Mouse (Mus musculus) lung, embryonic 16.5 days (tissue): ENCODE measurements around the gene Tnfsf11. TPM values are rescaled to one million over a fixed set of nuclear protein-coding genes. Genes with fewer than 3 reads are reported as not detected.
A peak's percentile ranks its signal among the peaks of the same experiment; 100 is the strongest.

Experiments
- ATAC-seq: fragments of 200-750 bp; cut with Nextera tagmentation; 2 replicates; pipeline ENCODE4 v1.8.0; 2017; ENCODE audit warnings: low read depth, mild to moderate bottlenecking, moderate library complexity
- H3K27ac ChIP-seq: fragments of 300-500 bp; sonication (generic); 2 replicates; pipeline ENCODE4 v1.5.1; 2014; ENCODE audit warnings: mild to moderate bottlenecking, control low read depth, low read length
- H3K27me3 ChIP-seq: fragments of 300-500 bp; sonication (generic); 2 replicates; pipeline ENCODE4 v1.6.1; 2014; ENCODE audit warnings: low read depth, low read length, mixed read lengths; ENCODE audit not compliant: control insufficient read depth, insufficient read depth
- H3K36me3 ChIP-seq: fragments of 300-500 bp; sonication (generic); 2 replicates; pipeline ENCODE4 v1.6.1; 2014; ENCODE audit warnings: low read length; ENCODE audit not compliant: control insufficient read depth, insufficient read depth
- H3K4me1 ChIP-seq: fragments of 300-500 bp; sonication (generic); replicated peaks from 2 replicates; pipeline ENCODE4 v1.6.1; 2014; ENCODE audit warnings: low read length, mixed read lengths; ENCODE audit not compliant: control insufficient read depth, insufficient read depth
- H3K4me2 ChIP-seq: fragments of 300-500 bp; sonication (generic); 2 replicates; pipeline ENCODE4 v1.6.1; 2014; ENCODE audit warnings: low read depth, low read length, control low read depth
- H3K4me3 ChIP-seq: fragments of 300-500 bp; sonication (generic); 2 replicates; pipeline ENCODE4 v1.5.1; 2014; ENCODE audit warnings: mild to moderate bottlenecking, low read length, control low read depth
- H3K9ac ChIP-seq: fragments of 300-500 bp; sonication (generic); 2 replicates; pipeline ENCODE4 v1.6.1; 2014; ENCODE audit warnings: low read length, control low read depth
- H3K9me3 ChIP-seq: fragments of 300-500 bp; sonication (generic); 2 replicates; pipeline ENCODE4 v1.6.1; 2016; ENCODE audit warnings: low read length; ENCODE audit not compliant: control insufficient read depth
- WGBS: fragments of 180-500 bp; shearing (Covaris S2); extraction: QIAGEN DNeasy Blood & Tissue Kit; methylation state at CpG from one replicate; pipeline ENCODE4 v1.1.7; 2014; 5-methylcytosine and 5-hydroxymethylcytosine counted together
- microRNA-seq: library from miRNA; unstranded; fragments of <30 nt; microRNA quantifications from one replicate; pipeline ENCODE4, GENCODE M21; 2016
- polyA plus RNA-seq: library from polyadenylated mRNA; unstranded; fragments of >200 nt; fragmentation: Nextera tagmentation; extraction: Ambion mirVana; gene quantifications from 2 replicates; pipeline ENCODE4 v1.2.1, GENCODE M21; 2015

Gene Tnfsf11
- polyA plus RNA-seq, 1 experiment from 2014 or later, result 0.45 TPM

DNA sequence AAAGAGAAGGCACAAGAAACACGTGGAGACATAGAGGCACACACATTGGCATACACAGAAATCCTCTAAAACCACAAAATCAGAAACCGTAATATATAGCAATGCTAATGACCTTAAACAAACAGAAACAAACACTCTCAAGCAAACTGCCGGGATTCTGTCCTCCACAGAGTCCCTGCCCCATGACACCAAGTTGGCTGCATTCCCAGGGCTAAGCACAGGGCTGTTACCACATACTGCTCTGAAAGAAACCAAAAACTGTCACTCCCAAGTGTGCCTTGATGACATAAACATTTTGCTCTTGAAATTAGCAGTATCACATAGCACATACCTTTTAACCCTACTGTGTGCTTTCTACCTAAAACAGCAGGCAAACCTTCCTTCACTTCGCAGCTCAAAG is 71.7 kb downstream of the Tnfsf11 start:
- Histone ChIP-seq H3K4me1 (peaks cover 3% of the 10 kb centered on the region; the same call in 1 of the 2 replicates), H3K27ac (no peak overlapping the region), H3K36me3 (no peaks in the 10 kb centered on the region), H3K9me3 (no peaks in the 10 kb centered on the region), H3K9ac (no peak overlapping the region), H3K27me3 (no peaks in the 10 kb centered on the region), H3K4me2 (no peak overlapping the region), H3K4me3 (no peak overlapping the region)
- WGBS, result 40% methylated on average over 4 of the region's 4 CpGs
- ATAC-seq, result peak; percentile 92

DNA sequence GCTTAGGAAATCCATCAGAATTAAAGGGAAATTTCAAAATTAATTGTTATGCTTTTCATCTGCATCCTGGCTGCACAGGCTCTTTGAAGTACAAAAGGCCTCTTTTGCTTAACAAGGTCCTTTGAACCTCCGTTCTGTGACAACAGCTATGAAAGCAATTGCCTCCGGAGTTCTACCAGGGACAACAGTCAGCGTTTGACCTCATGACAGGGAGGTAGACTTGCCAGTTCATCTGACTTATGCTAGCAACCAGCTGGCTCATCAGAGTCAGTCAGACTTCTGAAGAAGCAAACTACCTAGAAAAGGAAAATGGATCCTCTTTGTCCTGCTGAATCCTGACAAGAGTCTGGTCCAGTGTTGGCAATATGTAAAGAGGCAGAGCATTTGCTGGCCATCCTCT is 72.5 kb downstream of the Tnfsf11 start:
- H3K4me1 ChIP-seq, result peaks cover 3% of the 10 kb centered on the region; the same call in 1 of the 2 replicates
- no peak overlapping the region for H3K27ac ChIP-seq
- H3K9me3 ChIP-seq, result no peaks in the 10 kb centered on the region
- no peaks in the 10 kb centered on the region for H3K36me3 ChIP-seq
- 37% methylated on average over 3 of the region's 3 CpGs for WGBS
- no peaks in the 10 kb centered on the region for H3K27me3 ChIP-seq
- no peak overlapping the region for H3K4me3 ChIP-seq
- H3K4me2 ChIP-seq, result no peak overlapping the region
- ATAC-seq, result no peak
- H3K9ac ChIP-seq, result no peak overlapping the region

DNA sequence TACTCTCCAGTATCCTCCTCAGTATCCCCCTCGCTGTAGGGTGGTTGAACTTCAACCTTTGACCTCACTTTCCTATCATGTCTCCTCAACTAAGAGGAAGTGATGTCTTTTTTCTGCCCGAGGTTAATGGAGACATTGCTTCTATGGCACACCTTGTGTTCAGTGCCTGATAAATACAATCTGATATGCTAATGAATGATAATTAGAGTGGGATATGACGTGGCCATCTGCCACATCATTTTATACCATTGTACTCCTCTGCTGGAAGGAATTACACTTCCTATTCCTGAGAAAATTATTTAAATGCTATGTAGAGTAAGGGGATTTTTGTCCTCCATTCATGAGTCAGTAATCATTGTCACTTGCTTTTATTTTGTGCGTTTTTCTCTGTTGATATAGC is 78.8 kb downstream of the Tnfsf11 start:
- ATAC-seq, result no peak
- WGBS, result 53% methylated on average over 4 of the region's 4 CpGs

More for the DNA sequence above, 78.8 kb downstream of the Tnfsf11 start:
- Histone ChIP-seq H3K27ac (no peak overlapping the region), H3K4me2 (no peak overlapping the region), H3K4me1 (no peaks in the 10 kb centered on the region), H3K4me3 (no peak overlapping the region), H3K9ac (no peak overlapping the region), H3K9me3 (no peaks in the 10 kb centered on the region), H3K27me3 (no peaks in the 10 kb centered on the region), H3K36me3 (no peaks in the 10 kb centered on the region)

Small RNA genes lying within 50 kb of the gene (microRNA-seq; reads per million reads assigned to microRNA genes)
- gene Gm23652, result not detected

Other genes starting within 250 kb of the Tnfsf11 start
- gene Fam216b, start 219.0 kb downstream of the Tnfsf11 start, polyA plus RNA-seq, result 0.59 and 1.9 TPM in 2 replicates
- gene Akap11, start 228.8 kb upstream of the Tnfsf11 start, polyA plus RNA-seq, result 18.1 and 19.1 TPM in 2 replicates